ENCODE assay signal across 9 mouse cellular contexts in the genomic region with DNA sequence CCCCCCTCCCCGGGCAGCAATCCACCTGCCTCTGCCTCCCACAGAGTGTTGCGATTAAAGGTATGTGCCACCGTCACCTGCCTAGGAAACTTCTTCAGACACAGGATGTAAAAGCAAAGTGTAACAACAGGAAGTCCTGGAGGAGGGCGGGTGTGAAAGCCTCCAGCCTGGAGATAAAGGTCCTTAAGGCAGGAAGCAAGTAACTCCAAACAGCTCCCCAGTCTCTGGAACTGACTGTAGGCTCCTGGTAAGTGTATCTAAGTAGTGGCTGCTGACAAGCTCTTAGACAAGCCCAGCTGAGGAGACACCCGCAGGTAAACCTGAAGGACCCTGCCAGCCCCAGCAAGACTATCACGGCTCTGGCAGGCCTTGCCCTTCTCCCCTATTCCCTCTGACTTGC. TPM values are rescaled to one million over a fixed set of nuclear protein-coding genes. Genes with fewer than 3 reads are reported as not detected.
DNase-seq lines count a peak whose midpoint lies in the region; TF ChIP-seq lines count a peak whose summit lies in the region.
"Had no signal": no experiment of that assay in that cellular context is flagged by ENCODE, and none has a peak within 500 bp of the region (broad histone marks: within the 10 kb centered on the region; RNA-seq: fewer than 3 reads in every experiment).

No protein-coding gene starts in this region.

- H3K9ac ChIP-seq in heart, adult 2 months (ENCODE audit: low read depth, low read length), result peak overlapping the region; percentile 10; the same call in 1 of the 2 replicates

- H3K79me2 ChIP-seq in heart, adult 2 months (replicated peaks; ENCODE audit: control insufficient read depth, insufficient read depth, low read length), result no peaks in the 10 kb centered on the region

- intact Hi-C loops in heart, adult 2 months (cut with DNase I), result loop anchor here (10.0 kb wide), 1 partner anchor 135 kb away; no protein-coding TSS in a partner anchor

- H3K27ac ChIP-seq in heart, adult 2 months, result peak overlapping the region; percentile 69

- peak; percentile 53 for DNase-seq in heart, adult 2 months
- peak; percentile 43 for DNase-seq in heart, postnatal 4 days
- DNase-seq in lung, adult 18-20 months, result peak; percentile 73 to 80
- DNase-seq in thymus, postnatal 0 days (ENCODE audit: low spot score), result peak; percentile 84
- DNase-seq in left cerebral cortex, adult 8-10 months (ENCODE audit: low spot score in 2 of 2), result no peak
- DNase-seq in urinary bladder, postnatal 36 days (ENCODE audit: low spot score in 2 of 2), result no peak
- no peak for DNase-seq in gastrocnemius, postnatal 25 days

- no peaks in the 10 kb centered on the region for H3K27me3 ChIP-seq in heart, adult 2 months (ENCODE audit: control insufficient read depth, insufficient read depth, low read length)

- WGBS in heart, adult 2 months, result 9% methylated on average over 4 of the region's 6 CpGs

- no peak for TF ChIP-seq EP300 in heart, adult 2 months (IDR thresholded peaks at IDR 0.05; ENCODE audit: insufficient read depth, low read depth, low read length)

- 0 out of 2 replicates have a peak overlapping the region, but pooled peaks have one; percentile 9 for H3K4me3 ChIP-seq in heart, adult 2 months

- no peak for TF ChIP-seq POLR2A in heart, adult 2 months (IDR thresholded peaks at IDR 0.05; ENCODE audit: insufficient read depth, low read depth, low read length)

- no peak for TF ChIP-seq CTCF in heart, adult 2 months (IDR thresholded peaks at IDR 0.05)

- H3K4me1 ChIP-seq in heart, adult 2 months (ENCODE audit: control insufficient read depth, insufficient read depth, low read length), result peaks cover 15% of the 10 kb centered on the region

- peaks cover 3% of the 10 kb centered on the region; the same call in 1 of the 2 replicates for H3K36me3 ChIP-seq in heart, adult 2 months (ENCODE audit: control insufficient read depth, insufficient read depth, low read length)

RNA-seq across cellular contexts. Expression of a gene that starts 10.3 kb away (rescaled TPM):
- 1 to 10 TPM; 1.9 to 2.9 TPM for total RNA-seq in heart, adult 2 months (2021)
- 8.6 and 9.9 TPM in 2 replicates for polyA plus RNA-seq in heart, adult 2 months (2012; rRNA removed)
- 1 to 10 TPM; 2.2 to 2.6 TPM for total RNA-seq in heart, postnatal 4 days (2021)
- polyA plus RNA-seq in thymus, postnatal 0 days (2015; fragmentation: Nextera tagmentation; extraction: Ambion mirVana), result 14.8 and 15.5 TPM in 2 replicates
- total RNA-seq in left cerebral cortex, adult 8-10 months (2022), result not detected
- not detected for total RNA-seq in gastrocnemius, postnatal 25 days (2021)
- total RNA-seq: hematopoietic stem cell, adult 5-6 weeks had no signal

RNA-seq across cellular contexts. Expression of a gene that starts 19.3 kb away (rescaled TPM):
- total RNA-seq in heart, adult 2 months (2021), result 10 to 100 TPM; 20.1 to 24.5 TPM
- 18.1 and 34.0 TPM in 2 replicates for polyA plus RNA-seq in heart, adult 2 months (2012; rRNA removed)
- total RNA-seq in heart, postnatal 4 days (2021), result 10 to 100 TPM; 25.7 to 28.3 TPM
- 33.7 and 52.4 TPM in 2 replicates for polyA plus RNA-seq in thymus, postnatal 0 days (2015; fragmentation: Nextera tagmentation; extraction: Ambion mirVana)
- 10 to 100 TPM in 2 of 4 experiments, 1 to 10 TPM in 2; 7.0 to 12.4 (median 10.5) TPM for total RNA-seq in left cerebral cortex, adult 8-10 months (2022)
- total RNA-seq in gastrocnemius, postnatal 25 days (2021), result 1 to 10 TPM; 5.6 to 6.1 TPM

RNA-seq across cellular contexts. Expression of a gene that starts 25.0 kb away (rescaled TPM):
- total RNA-seq in heart, adult 2 months (2021), result not detected
- not detected in 2 replicates for polyA plus RNA-seq in heart, adult 2 months (2012; rRNA removed)
- total RNA-seq in heart, postnatal 4 days (2021), result not detected
- polyA plus RNA-seq in thymus, postnatal 0 days (2015; fragmentation: Nextera tagmentation; extraction: Ambion mirVana), result 0.06 TPM in 1 of 2 replicates, not detected in the other
- not detected for total RNA-seq in left cerebral cortex, adult 8-10 months (2022)
- total RNA-seq in gastrocnemius, postnatal 25 days (2021), result not detected
- total RNA-seq: hematopoietic stem cell, adult 5-6 weeks had no signal
- polyA plus RNA-seq: liver, embryonic 16.5 days had no signal

RNA-seq across cellular contexts. Expression of a gene that starts 51.0 kb away (rescaled TPM):
- not detected for total RNA-seq in heart, adult 2 months (2021)
- polyA plus RNA-seq in heart, adult 2 months (2012; rRNA removed), result not detected in 2 replicates
- not detected for total RNA-seq in heart, postnatal 4 days (2021)
- not detected in 2 replicates for polyA plus RNA-seq in thymus, postnatal 0 days (2015; fragmentation: Nextera tagmentation; extraction: Ambion mirVana)
- total RNA-seq in left cerebral cortex, adult 8-10 months (2022), result not detected
- total RNA-seq in gastrocnemius, postnatal 25 days (2021), result not detected
- total RNA-seq: hematopoietic stem cell, adult 5-6 weeks had no signal
- polyA plus RNA-seq: liver, embryonic 16.5 days had no signal

RNA-seq across cellular contexts. Expression of a gene that starts 52.5 kb away (rescaled TPM):
- not detected for total RNA-seq in heart, adult 2 months (2021)
- polyA plus RNA-seq in heart, adult 2 months (2012; rRNA removed), result not detected in 2 replicates
- total RNA-seq in heart, postnatal 4 days (2021), result not detected
- 0.10 and 0.14 TPM in 2 replicates for polyA plus RNA-seq in thymus, postnatal 0 days (2015; fragmentation: Nextera tagmentation; extraction: Ambion mirVana)
- total RNA-seq in left cerebral cortex, adult 8-10 months (2022), result not detected
- not detected for total RNA-seq in gastrocnemius, postnatal 25 days (2021)
- total RNA-seq: hematopoietic stem cell, adult 5-6 weeks had no signal
- polyA plus RNA-seq: liver, embryonic 16.5 days had no signal

Comparison
In these comparisons a context has a peak if more than half of its experiments do, and no peak if none do; other contexts are left out.
1. DNase-seq: peak in heart, adult 2 months (2 of 2), heart, postnatal 4 days (single experiment), lung, adult 18-20 months (2 of 2) and thymus, postnatal 0 days (single experiment); none in left cerebral cortex, adult 8-10 months (0 of 2), urinary bladder, postnatal 36 days (0 of 2) and gastrocnemius, postnatal 25 days (single experiment).